Mouse (Mus musculus) brain, embryonic 18.5 days (tissue): ENCODE results near the gene Dazap1.
A peak's percentile ranks its signal among the peaks of the same experiment; 100 is the strongest.
"Not testable (repeated sequence)": the region's sequence is repeated elsewhere in the genome, so short reads cannot be mapped to it uniquely, and the experiment has no call there.

Experiments used
- DNase-seq: peaks from one replicate; pipeline ENCODE4 v3.0.0-alpha.2; 2012; ENCODE audit warnings: low read depth, low spot score

Gene Dazap1

GRCm38 (mm10) chr10:80260642-80261584 is at the start of gene Dazap1, which contains the start of gene Gamt:
TSS of gene Dazap1 (plus strand) at chr10:80261486.
TSS of gene Gamt (minus strand) at chr10:80261012.
- DNase-seq, result peak; percentile 83

- not testable (repeated sequence) for DNase-seq
Observed at GRCm38 (mm10) chr10:80211547-80212103, 49.7 kb upstream of the Dazap1 start.

- DNase-seq, result no peak
Observed at GRCm38 (mm10) chr10:80215048-80215772, 46.1 kb upstream of the Dazap1 start.

GRCm38 (mm10) chr10:80220676-80221075 is 40.6 kb upstream of the Dazap1 start:
- DNase-seq, result no peak

GRCm38 (mm10) chr10:80223137-80223536 is 38.1 kb upstream of the Dazap1 start:
- not testable (repeated sequence) for DNase-seq

GRCm38 (mm10) chr10:80226071-80226415 is 35.2 kb upstream of the Dazap1 start:
- DNase-seq, result no peak

GRCm38 (mm10) chr10:80226416-80227165 is 34.7 kb upstream of the Dazap1 start, which contains the start of gene Mum1:
TSS of gene Mum1 (plus strand) at chr10:80226434.
- peak; percentile 94 for DNase-seq

GRCm38 (mm10) chr10:80227166-80227539 is 34.1 kb upstream of the Dazap1 start:
- DNase-seq, result no peak

GRCm38 (mm10) chr10:80227877-80228775 is 33.2 kb upstream of the Dazap1 start:
- DNase-seq, result no peak

GRCm38 (mm10) chr10:80236145-80236825 is 25.0 kb upstream of the Dazap1 start:
- DNase-seq, result no peak

- no peak for DNase-seq
Observed at GRCm38 (mm10) chr10:80237020-80237419, 24.3 kb upstream of the Dazap1 start.

- no peak for DNase-seq
Observed at GRCm38 (mm10) chr10:80238306-80238705, 23.0 kb upstream of the Dazap1 start.

GRCm38 (mm10) chr10:80239791-80240190 is 21.5 kb upstream of the Dazap1 start:
- DNase-seq, result no peak

- no peak for DNase-seq
Observed at GRCm38 (mm10) chr10:80242088-80242487, 19.2 kb upstream of the Dazap1 start.

GRCm38 (mm10) chr10:80242607-80243006 is 18.7 kb upstream of the Dazap1 start:
- DNase-seq, result no peak

- no peak for DNase-seq
Observed at GRCm38 (mm10) chr10:80244791-80245399, 16.4 kb upstream of the Dazap1 start.

- no peak for DNase-seq
Observed at GRCm38 (mm10) chr10:80245600-80245999, 15.7 kb upstream of the Dazap1 start.

GRCm38 (mm10) chr10:80247849-80248248 is 13.4 kb upstream of the Dazap1 start:
- DNase-seq, result no peak

GRCm38 (mm10) chr10:80248437-80248836 is 12.8 kb upstream of the Dazap1 start:
- DNase-seq, result not testable (repeated sequence)
